Mouse (Mus musculus) spleen, postnatal 36 days (tissue): ENCODE data around the gene Alyref.
A peak's percentile ranks its signal among the peaks of the same experiment; 100 is the strongest.

Source experiments
- DNase-seq, 2 experiments: peaks; one replicate each; pipeline ENCODE4 v3.0.0; 2022; ENCODE audit warnings: low spot score in 2 of 2, mixed read lengths in 1 of 2

The Alyref gene

DNA sequence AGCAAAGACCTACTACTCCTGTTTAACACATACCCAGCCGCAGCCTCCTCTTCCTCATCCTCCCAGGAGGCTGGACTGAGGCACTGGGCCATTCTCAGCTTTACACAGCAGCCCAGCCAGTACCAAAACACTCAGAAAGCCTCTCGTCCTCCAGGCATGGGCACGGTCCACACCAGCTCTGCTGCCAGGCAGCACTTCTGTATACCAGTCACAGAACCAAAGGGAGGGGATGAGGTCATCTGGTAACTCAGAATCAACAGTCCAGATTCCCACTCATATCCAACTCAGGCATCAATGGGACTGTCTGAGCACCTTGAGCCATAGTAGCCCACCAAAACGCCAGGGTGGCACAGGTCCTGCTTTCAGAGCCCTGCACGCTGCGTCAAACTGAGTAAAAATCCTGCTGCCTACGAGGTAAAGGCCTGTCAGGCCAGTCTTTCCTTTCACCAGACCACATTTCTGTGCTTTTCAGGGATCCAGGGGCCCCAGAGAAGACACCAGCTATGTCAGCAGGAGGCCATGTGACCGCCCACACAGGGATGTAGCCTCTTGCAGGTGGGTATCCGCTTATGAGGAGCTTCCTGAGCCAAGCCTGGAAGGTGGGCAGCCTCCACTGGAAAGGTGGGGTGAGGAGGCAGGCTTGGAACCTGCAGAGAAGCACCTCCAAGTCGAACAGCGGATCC lies 28.8 kb upstream of the Alyref start:
- DNase-seq = no peak

DNA sequence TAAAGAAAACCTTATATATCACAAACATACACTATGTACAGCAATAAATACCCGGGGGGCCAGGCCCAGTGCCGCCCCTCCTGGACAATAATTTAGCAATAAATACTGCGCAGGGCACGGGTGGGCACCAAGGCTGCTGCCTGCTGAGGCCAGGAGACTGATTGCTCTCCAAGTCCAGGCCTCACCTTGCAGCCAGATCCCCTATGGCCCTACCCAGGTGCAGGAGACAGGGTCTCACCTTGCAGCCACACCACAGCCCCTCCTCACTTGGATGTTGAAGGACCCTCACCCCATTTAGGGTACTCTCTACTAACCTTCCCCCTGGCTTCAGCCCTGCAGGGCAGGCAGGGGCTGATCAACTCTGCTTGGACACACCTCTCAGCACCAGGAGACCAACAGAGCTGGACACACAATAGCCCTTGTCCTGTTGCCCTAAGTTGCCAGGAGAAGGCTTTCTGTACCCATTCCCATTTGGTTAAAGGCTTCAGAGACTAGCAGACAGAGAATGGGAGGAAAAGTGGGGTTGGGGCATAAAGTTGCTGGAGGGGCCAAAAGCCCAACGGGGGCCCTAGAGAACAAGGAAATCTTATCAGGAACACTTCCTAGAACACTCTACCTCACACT lies 27.1 kb upstream of the Alyref start, which contains the start of gene Sirt7:
Sirt7 (minus strand) TSS at position 89 of the 624 bp plus-strand sequence.
- DNase-seq = no peak

DNA sequence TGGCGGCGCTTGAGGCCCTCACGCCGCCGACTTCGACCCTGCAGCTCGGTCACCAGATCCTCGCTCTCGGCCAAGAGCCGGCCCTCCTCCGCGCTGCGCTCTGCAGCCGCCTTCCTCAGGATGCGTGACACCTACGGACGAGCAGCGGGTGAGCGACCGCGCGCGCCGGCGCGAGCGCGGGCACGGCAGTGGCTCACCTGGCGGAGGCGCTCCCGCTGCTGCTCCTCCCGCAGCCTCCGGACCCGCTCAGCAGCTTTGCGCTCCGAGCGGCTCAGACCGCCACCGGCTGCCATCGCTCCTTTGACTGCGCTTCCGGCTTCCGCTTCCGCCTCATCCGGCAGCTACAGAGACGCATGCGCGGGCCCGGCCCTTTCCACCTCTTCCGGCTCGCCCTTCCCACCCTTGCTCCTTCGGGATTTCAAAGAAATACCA lies 26.5 kb upstream of the Alyref start:
- peak; percentile 87 to 88 for DNase-seq

DNA sequence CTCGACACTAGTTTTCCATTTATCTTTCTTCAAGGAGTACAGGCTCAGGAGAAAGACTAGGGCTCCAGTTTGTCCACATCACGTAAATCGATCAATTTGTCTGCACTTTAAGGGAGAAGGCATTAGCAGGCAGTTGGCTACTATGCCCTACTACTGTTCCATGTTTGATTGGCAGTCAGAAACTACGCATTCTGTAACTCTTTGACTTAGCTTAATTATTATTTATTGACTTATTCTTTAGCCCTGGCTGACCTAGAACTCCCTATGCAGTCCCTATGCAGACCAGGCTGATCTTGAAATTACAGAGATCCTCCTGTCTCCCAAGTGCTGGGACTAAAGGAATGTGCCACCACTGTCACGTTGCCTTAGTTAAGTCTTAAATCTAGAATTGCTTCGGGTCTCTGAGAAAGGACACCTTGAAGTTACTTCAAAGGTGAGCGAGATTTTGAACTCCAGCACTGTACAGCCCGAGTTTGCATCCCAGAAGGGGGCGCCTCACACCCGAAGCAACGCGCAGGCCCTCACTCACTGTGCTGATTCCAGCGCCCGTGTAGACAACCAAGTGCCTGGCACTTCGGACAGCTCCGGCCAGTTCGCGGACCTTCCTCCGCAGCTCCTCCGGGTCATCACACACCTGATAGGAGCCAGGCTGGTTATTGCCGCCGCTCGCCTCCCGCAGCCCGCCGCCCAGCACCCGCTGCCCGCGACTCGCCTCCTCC lies 26.0 kb upstream of the Alyref start:
- peak; percentile 75 to 78 for DNase-seq

DNA sequence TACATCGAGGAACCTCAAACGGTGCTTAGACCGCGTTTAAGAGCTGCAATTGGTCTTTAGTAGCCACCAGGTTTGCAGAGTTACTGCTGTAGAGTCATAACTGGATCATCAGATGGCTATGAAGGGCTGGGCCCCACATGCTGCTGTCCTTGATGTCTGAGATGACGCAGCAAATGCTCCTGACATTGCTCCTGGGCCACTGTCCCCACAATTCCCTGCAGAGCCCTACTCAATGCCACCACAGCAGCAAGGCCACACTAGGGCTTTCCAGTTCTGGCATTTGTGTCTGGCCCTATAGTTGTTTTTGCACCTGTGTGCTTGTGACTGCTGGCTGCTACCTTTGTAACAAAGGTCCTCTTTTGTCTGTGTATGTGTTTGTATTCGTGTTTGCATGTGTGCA lies 24.6 kb upstream of the Alyref start:
- DNase-seq = no peak

DNA sequence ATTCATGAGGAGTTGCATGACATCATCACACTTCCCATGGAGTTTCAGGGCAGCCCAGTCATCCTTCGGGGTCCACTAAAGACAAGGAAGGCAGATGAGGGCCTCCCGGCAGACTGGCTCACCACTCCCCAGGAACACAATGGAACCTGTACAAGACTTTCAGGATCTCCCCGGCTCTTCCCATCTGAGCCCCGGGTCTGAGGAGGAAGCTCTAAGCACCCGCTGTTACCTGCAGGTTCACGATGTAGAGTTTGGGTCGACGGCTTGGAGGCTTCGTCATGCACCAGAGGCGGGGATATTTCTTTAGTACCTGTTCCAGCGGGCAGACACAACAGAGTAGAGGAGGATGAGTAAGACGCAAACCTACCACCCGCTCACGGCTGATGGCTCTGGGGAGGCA lies 22.0 kb upstream of the Alyref start:
- no peak for DNase-seq

DNA sequence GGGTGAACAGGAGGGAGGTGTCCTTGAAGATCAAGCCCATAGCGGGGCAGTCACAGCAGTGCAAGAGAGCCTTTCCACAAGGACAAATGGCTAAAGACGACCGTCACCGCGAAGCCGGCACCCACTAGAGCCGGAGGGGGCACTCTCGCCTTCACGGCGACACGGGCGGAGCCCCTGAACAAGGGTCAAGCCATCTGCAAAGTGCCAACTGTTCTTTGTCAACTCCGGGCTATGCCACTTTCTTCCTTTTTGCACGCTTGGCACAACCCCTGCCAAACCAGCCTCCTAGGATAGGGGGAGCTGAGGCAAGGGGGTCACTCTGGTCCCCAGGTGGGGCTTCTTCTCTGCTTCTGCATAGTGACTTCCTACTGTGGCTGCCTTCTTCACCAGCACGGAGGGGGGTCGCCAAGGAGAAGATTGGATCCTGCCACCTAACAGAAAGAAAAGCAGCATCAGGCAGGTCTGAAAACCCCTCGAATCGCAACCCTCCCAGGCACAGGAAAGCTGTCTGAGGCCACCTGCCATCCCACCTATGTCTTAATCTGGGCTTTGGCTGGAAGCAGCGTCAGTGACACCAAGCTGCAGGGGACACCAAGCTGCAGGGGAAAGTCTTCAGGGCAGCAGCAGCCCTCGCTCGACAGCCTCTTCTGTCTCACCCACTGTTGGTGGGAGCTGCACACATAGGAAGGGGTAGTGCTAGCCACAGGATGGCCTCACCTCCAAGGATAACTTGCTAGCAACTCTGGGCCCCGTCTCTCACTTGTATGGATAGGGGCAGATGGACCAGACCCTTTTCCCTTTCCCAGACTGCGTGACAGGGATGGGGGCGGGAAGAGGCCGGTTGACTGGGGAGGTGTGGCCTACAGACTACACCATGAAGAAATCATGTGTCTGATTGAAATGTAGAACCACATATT lies 20.7 kb upstream of the Alyref start:
- no peak for DNase-seq

DNA sequence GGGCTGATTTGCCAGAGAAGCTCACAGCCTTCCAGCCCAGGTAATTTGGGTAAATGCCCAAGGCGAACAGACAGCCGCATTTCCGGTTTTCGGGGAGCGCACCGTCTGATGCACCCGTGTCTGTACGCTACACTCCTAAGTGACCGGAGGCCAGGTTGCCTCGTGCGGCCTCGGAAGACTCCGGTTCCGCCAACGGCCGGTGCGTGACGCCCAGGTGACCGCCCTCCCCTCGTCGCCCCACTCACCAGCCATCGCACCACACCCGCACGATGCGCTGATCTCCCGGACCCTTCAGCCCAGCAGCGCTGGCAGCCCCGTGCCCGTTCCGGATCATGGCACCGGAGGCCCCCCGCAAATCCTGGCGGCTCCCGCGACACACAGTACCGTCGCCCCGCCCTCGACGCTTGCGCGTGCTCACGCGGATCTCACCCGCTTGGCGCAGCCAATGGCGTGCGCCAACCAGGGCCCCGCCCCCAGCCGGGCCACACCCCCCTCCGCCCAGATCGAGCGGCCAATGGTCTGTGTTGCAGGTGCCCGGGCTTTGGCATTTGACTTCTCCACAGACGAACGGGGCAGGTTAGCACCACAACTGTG lies 19.5 kb upstream of the Alyref start, which contains the start of gene Pcyt2:
Pcyt2 (minus strand) TSS at position 418 of the 594 bp plus-strand sequence.
- peak; percentile 91 to 94 for DNase-seq

DNA sequence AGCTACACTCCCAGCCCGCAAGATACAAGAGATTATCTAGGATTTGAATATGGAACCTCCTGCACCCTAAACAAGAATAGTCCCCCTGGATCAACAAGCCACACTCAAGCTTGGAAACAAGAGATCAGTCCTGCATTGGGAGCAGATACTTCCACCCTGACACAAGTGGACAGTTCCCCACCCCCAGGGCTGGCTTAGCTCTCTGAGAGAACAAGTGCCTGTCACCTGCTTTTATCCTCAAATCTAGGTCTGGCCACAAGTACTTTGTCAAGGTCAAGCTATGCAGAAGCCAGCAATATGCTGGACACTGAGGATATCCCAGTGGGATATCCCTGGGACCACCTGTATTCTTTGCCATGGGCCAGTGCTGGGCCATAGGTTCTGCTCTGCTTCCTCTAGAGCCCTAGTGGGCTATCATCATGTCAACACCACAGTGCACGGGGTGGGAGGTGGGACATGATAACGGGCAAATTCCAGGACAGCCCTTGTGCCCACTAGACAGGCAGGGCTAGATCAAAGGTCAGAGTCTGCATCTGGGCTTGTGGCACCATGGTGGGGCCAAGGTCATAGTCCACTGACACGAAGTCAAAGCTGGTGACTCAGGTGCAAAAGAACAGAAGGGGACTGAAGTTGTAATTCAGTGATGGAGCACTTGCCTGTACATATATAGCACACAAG lies 18.6 kb upstream of the Alyref start:
- DNase-seq = no peak

DNA sequence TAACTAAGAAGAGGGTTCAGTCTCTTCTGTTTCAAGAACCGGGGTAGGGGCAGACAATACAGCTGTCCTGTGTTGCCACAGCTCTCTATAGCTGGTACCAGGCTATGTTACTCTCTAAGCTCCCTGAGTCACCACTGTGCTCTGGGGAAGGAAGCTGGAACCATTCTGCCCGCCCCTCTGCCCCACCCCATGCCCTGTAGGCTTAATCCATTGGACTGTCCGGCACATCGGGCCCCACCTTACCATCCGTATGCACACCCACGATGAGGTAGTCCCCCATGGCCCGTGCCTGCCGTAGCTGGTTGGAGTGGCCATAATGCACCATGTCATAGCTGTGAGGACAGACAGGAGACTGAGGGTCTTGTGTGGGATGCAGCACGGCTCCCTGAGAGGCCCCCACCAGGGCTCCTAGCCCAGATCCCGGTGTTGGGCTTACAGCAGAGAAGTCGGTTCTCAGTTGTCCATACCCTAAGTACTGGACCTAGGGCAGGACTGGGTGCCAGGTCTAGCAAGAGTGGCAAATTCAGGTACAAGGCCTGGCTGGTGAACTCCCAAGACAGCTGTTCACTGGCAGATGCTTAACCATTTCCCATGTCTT lies 17.5 kb upstream of the Alyref start:
- no peak for DNase-seq

DNA sequence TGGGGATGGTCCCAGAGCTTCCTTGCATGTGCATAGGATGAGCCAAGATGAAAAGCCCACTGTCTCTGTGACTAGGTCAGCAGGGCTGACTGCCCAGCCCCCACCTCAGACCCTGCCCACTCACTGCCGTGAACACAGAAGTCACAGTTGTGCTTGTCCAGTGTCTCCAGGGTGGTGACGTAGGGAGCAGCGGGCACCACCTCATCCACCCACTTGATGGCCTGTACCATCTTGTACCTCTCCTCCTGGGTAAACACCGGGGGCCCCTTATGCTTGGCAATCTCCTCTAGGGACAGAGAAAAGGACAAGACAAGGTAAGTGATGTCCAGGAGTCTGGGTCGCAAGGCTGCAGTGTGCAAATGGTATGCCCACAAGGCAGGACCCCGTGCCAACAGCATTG lies 17.0 kb upstream of the Alyref start:
- DNase-seq = no peak

DNA sequence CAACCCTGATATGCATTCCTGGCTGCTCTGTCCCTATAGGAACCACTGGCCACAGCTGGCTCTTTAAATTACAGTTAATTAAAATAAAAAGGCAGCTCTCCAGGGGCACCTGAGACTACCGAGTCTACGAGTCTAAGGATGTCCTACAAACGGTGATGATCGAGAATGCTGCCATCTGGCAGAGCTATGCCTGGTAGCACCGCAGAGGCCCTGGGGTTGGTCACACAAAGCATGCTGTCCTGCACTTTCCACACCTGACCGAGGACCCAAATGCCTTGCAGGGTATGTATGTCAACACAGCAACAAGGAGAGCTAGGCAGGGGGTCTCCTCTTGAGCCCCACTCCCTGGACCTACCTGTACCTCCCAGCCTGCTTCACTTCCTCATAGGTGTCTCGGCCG lies 15.8 kb upstream of the Alyref start:
- DNase-seq = no peak

DNA sequence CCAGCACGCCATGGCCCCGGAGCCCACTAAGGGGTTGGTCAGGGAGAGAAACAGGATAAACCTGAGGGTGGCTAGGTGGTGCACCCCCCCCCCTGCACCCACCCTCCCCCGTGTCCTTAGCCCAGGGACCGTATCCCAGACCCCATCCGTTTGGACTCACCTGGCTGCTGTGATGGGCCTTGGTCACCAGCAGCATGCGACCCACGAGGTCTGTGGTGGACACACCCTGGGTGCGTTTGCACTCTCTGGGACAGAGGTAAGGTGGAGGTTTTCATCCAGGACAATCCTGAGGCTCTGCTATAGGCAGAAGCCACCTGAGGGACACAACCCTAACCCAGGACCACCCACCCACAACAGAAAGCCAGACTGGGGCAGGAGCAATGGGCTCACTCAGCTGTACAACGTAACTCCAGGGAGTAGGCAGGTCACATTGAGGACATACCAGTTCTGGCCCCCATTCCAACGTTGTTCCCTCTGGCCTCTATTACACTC lies 15.4 kb upstream of the Alyref start:
- no peak for DNase-seq

DNA sequence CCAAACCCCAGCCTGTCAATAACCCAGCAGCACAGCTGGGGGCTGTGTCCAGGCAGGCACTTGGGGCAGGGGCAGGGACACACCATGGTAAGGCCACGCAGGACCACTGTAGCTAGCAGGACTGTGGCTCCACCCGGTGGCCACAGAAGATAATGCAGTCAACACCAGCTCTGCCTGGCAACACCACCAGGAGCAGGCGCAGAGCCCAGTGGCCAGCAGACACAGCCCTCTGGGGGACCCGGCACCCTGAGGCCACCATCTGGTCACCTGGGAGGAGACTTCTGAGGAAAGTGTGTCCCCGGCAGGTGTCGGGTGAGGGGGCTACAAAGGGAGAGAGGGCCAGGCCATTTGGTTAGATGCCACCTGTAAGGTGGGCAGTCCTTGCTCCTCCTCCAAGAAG lies 14.6 kb upstream of the Alyref start:
- DNase-seq = peak; percentile 62 to 68

DNA sequence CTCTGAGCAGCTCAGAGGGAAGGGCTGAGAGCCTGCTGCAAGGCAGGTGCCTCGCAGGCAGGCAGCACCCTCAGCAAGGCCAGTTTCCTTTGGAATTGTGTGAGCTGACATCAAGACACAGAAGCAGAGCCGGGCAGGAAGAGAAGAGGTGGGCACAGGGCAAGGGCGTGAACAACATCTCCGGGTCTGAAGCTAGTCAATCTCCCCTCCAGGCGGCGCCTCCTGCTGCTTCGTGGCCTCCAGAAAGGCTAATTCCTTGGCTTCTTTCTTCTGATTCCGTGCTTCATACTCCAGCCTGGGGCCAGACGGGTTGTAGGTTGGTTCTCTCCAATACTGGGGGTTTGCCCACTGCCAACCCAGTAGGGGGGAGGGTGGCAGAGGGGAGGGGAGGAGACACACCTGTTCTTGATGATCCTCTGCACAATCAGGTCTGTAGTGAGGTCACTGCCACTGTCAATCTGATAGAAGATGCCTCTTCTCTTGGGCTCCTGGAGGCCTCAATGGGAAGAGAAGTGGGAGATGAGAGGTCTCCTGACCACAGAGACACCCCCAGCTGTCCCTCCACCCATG lies 12.4 kb upstream of the Alyref start:
- no peak for DNase-seq

DNA sequence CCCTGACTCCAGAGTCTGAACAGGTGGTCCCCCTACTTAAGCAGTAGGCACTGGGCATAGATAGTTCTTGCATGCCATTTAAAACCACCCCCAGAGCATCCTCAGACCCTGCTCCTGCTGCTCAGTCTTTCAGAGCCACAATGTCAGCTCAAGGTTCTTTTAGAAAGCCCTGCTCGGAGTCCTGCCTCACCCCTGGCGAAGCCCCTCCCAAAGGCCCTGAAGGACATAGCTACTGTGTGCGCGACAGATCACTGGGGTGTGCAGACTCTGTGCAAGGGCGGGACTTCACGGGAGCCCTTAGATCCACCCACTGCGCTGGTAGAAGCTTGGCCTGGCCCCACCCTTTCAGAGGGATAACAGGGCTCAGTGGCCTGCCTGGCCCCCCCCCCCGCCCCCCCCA lies 11.1 kb upstream of the Alyref start:
- no peak for DNase-seq

DNA sequence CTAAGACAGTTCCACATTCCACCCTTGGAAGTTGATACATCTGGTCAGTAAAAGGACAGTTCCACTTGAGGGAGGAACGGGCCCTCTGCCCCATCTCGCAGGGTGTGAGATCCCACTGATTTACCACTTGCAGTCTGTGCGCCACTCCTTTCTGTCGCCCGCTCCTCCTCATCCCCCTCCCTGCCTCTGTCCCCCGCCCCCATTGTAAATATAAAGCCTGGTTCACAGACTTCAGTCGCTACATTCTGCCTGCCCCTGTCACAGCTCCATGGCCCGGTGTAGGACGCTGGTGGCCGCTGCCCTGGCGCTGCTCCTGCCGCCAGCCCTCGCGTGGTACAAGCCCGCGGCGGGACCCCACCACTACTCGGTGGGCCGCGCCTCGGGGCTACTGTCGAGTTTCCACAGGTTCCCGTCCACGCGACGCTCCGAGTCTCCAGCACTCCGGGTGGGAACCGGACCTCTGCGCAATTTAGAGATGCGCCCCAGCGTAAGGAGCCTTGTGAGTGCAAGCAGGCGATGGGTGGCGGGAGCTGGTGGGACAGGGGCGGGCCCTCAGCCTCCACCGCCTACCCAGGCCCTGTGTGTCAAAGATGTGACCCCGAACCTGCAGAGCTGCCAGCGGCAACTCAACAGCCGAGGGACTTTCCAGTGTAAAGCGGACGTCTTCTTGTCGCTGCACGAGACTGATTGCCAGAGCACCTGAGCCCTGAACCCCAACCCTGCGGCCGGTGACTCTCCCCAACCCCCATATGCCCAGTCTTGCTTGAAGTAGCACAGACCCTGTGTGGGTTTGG lies 10.3 kb upstream of the Alyref start, which contains the start of gene Npb:
Npb (plus strand) TSS at position 237 of the 794 bp plus-strand sequence.
- DNase-seq = no peak

DNA sequence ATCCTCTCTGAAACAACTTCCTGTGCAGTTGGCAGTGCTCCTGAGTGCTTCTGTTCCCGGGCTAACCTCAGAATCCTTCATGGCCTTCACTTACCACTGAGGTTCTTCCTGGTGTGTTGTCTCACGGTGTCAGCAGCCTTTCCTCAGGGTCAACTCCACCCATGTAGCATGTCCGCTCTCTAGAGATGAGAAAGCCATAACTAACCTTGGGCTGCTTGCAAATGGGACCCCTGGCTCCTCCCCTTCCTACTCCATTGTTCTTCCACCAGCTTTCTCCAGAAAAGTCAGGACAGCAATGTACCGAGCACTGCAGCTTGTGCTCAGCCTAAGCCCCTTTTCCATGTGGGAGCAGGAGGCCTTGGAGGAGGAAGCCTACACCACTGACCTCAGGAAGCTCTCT lies 8.6 kb upstream of the Alyref start:
- no peak for DNase-seq

DNA sequence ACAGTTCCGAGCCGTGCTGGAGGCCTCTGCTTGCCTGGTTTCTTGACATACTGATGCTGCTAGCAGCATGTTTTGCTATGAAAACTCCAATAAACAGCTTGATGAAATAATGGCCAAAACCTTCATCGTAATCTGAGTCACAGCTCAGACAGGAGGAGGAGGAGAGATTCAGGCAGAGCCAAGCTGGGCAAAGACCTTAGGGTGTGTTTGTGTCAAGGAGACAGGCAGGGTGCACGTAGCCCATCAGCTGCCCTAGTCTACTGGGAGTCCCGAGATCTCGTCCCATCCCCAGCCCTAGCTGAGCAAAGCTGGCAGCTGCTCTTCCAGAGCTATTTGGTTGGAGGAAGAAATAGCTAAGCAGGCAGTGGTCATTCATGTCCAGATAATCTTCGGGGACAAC lies 7.5 kb upstream of the Alyref start:
- no peak for DNase-seq
